Mouse (Mus musculus) limb, embryonic 12.5 days (tissue): ENCODE measurements at regions not wholly inside any gene's neighbourhood (a gene's known extent, or its start where the extent isn't known, plus 50 kb on each side); places are given as distances from the start of the nearest gene placed in this dataset.

ENCODE experiments used
- ATAC-seq: fragments of 200-750 bp; cut with Nextera tagmentation; 2 replicates; pipeline ENCODE4 v1.8.0; 2017; ENCODE audit warnings: low read depth, moderate TSS enrichment; ENCODE audit not compliant: insufficient number of reproducible peaks, insufficient read depth, low FRiP score, low TSS enrichment
- H3K27ac ChIP-seq: fragments of 300-500 bp; sonication (generic); 2 replicates; pipeline ENCODE4 v1.5.1; 2016; ENCODE audit warnings: mild to moderate bottlenecking, moderate library complexity
- H3K27me3 ChIP-seq: fragments of 300-500 bp; sonication (generic); 2 replicates; pipeline ENCODE4 v1.6.1; 2016; ENCODE audit warnings: mild to moderate bottlenecking, moderate library complexity
- H3K36me3 ChIP-seq: fragments of 300-500 bp; sonication (generic); 2 replicates; pipeline ENCODE4 v1.6.1; 2016; ENCODE audit warnings: mild to moderate bottlenecking, moderate library complexity
- H3K4me1 ChIP-seq: fragments of 300-500 bp; sonication (generic); replicated peaks from 2 replicates; pipeline ENCODE4 v1.6.1; 2016
- H3K4me2 ChIP-seq: fragments of 300-500 bp; sonication (generic); 2 replicates; pipeline ENCODE4 v1.6.1; 2016; ENCODE audit warnings: mild to moderate bottlenecking, moderate library complexity
- H3K4me3 ChIP-seq: fragments of 300-500 bp; sonication (generic); replicated peaks from 2 replicates; pipeline ENCODE4 v1.5.1; 2016; ENCODE audit warnings: mild to moderate bottlenecking
- H3K9ac ChIP-seq: fragments of 300-500 bp; sonication (generic); replicated peaks from 2 replicates; pipeline ENCODE4 v1.6.1; 2016; ENCODE audit warnings: mild to moderate bottlenecking, moderate library complexity
- H3K9me3 ChIP-seq: fragments of 300-500 bp; sonication (generic); 2 replicates; pipeline ENCODE4 v1.6.1; 2016; ENCODE audit warnings: mild to moderate bottlenecking, moderate library complexity
- WGBS: fragments of 180-500 bp; shearing (Covaris S2); methylation state at CpG from one replicate; pipeline ENCODE4 v1.1.7; 2016; 5-methylcytosine and 5-hydroxymethylcytosine counted together

- peaks cover 26% of the 10 kb centered on the region for H3K4me1 ChIP-seq
- WGBS: 74% methylated on average over 5 of the region's 5 CpGs
- no peak overlapping the region for H3K4me3 ChIP-seq
- H3K9me3 ChIP-seq: no peaks in the 10 kb centered on the region
- H3K4me2 ChIP-seq: peak overlapping the region; percentile 44; the same call in 1 of the 2 replicates
- ATAC-seq: no peak
- no peak overlapping the region for H3K27ac ChIP-seq
- no peaks in the 10 kb centered on the region for H3K36me3 ChIP-seq
- H3K9ac ChIP-seq: no peak overlapping the region
- peaks cover 31% of the 10 kb centered on the region for H3K27me3 ChIP-seq
Measured at GRCm38 (mm10) chr9:61509091-61509490, 136.9 kb downstream of the Tle3 start.

GRCm38 (mm10) chr9:61500851-61501250 is 128.7 kb downstream of the Tle3 start:
- Histone ChIP-seq H3K9me3 (peaks cover 6% of the 10 kb centered on the region), H3K4me3 (no peak overlapping the region), H3K4me1 (no peaks in the 10 kb centered on the region), H3K27ac (no peak overlapping the region), H3K4me2 (no peak overlapping the region), H3K9ac (no peak overlapping the region), H3K27me3 (peaks cover 7% of the 10 kb centered on the region; the same call in 1 of the 2 replicates), H3K36me3 (no peaks in the 10 kb centered on the region)
- WGBS: 66% methylated on average over 9 of the region's 9 CpGs
- ATAC-seq: no peak

DNA sequence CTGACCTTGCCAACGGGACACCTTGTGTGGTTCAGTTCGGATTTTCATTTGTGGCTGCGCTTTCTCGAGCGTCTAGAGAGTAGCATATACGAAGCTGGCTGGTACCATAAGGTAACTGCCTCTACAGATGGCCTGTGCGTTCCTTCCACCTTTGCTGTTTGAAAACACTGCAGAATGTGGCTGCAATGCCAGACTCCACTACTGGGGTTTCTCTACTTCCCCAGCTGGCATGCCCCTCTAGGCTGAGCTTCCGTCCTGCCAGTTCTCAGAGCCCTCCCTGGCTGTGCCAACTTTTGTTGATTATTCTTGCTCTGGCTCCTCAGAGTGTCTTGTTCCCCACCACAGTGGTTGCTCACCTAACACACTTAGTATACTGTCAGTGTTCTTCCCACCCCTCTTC is 120.7 kb downstream of the Tle3 start:
- H3K4me1 ChIP-seq: no peaks in the 10 kb centered on the region
- no peak overlapping the region for H3K4me2 ChIP-seq
- no peak overlapping the region for H3K27ac ChIP-seq
- WGBS: 70% methylated on average over 8 of the region's 8 CpGs
- no peak overlapping the region for H3K4me3 ChIP-seq
- ATAC-seq: no peak
- peaks cover 12% of the 10 kb centered on the region for H3K27me3 ChIP-seq
- H3K9ac ChIP-seq: no peak overlapping the region
- no peaks in the 10 kb centered on the region for H3K36me3 ChIP-seq
- no peaks in the 10 kb centered on the region for H3K9me3 ChIP-seq

- Histone ChIP-seq H3K9ac (no peak overlapping the region), H3K9me3 (no peaks in the 10 kb centered on the region), H3K27me3 (peaks cover 15% of the 10 kb centered on the region), H3K4me2 (no peak overlapping the region), H3K27ac (no peak overlapping the region), H3K4me1 (no peaks in the 10 kb centered on the region), H3K4me3 (no peak overlapping the region), H3K36me3 (no peaks in the 10 kb centered on the region)
- 41% methylated on average over 6 of the region's 6 CpGs for WGBS
- ATAC-seq: no peak
Measured at GRCm38 (mm10) chr9:61491131-61491712, 119.1 kb downstream of the Tle3 start.

DNA sequence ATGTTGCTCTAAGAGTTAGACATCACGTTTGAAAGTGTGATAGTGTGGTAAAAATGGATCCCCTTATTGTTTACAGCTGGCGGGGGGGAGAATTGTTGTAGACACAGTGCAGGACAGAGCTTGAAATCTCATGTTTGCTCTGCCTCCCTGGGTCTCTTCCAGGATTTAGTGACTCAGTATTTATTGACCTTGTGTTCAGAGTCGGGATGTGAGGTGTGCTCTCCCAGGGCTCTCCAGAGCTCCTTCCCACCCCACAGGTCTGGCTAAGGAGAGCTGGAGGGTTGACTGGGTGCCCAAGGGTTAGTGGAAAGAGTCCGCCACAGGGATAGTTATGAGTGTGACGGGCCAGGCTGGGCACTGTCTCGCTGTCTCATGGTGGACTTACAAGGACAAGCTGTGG is 117.8 kb downstream of the Tle3 start:
- Histone ChIP-seq H3K4me2 (no peak overlapping the region), H3K9ac (no peak overlapping the region), H3K4me3 (no peak overlapping the region), H3K36me3 (no peaks in the 10 kb centered on the region), H3K4me1 (no peaks in the 10 kb centered on the region), H3K9me3 (no peaks in the 10 kb centered on the region), H3K27ac (no peak overlapping the region), H3K27me3 (peaks cover 12% of the 10 kb centered on the region)
- WGBS: 68% methylated on average over 6 of the region's 6 CpGs
- no peak for ATAC-seq

GRCm38 (mm10) chr9:61489147-61489546 is 117.0 kb downstream of the Tle3 start:
- Histone ChIP-seq H3K4me1 (no peaks in the 10 kb centered on the region), H3K27me3 (peaks cover 12% of the 10 kb centered on the region), H3K9ac (no peak overlapping the region), H3K9me3 (no peaks in the 10 kb centered on the region), H3K4me2 (no peak overlapping the region), H3K36me3 (no peaks in the 10 kb centered on the region), H3K4me3 (no peak overlapping the region), H3K27ac (no peak overlapping the region)
- WGBS: 48% methylated on average over 9 of the region's 9 CpGs
- no peak for ATAC-seq

DNA sequence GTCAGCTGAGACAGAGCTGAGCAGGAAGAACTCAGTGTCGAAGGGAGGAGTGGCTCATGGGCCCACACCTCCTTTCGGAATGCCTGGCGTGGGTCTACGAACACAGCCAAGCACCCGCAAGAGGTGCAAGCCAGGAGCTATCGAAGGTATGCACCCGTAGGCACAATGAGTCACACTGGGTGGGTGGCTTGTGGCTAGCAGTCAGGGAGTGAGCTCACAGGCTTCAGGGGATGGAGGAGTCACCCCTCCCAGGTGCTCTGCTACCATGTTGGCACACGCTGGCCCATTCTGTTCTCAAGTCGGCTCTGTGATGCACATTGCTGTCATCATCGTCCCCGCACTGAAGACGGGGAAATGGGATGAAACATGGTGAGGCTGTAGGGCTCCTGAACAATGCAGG is 115.7 kb downstream of the Tle3 start:
- 91% methylated on average over 12 of the region's 12 CpGs for WGBS
- Histone ChIP-seq H3K9ac (no peak overlapping the region), H3K4me2 (no peak overlapping the region), H3K27ac (no peak overlapping the region), H3K4me3 (no peak overlapping the region), H3K9me3 (no peaks in the 10 kb centered on the region), H3K27me3 (peaks cover 12% of the 10 kb centered on the region), H3K36me3 (no peaks in the 10 kb centered on the region), H3K4me1 (no peaks in the 10 kb centered on the region)
- ATAC-seq: no peak

- Histone ChIP-seq H3K9me3 (no peaks in the 10 kb centered on the region), H3K4me3 (no peak overlapping the region), H3K4me1 (no peaks in the 10 kb centered on the region), H3K4me2 (no peak overlapping the region), H3K36me3 (no peaks in the 10 kb centered on the region), H3K9ac (no peak overlapping the region), H3K27me3 (peaks cover 12% of the 10 kb centered on the region), H3K27ac (no peak overlapping the region)
- WGBS: 81% methylated on average over 7 of the region's 7 CpGs
- no peak for ATAC-seq
Measured at GRCm38 (mm10) chr9:61487146-61487545, 115.0 kb downstream of the Tle3 start.

DNA sequence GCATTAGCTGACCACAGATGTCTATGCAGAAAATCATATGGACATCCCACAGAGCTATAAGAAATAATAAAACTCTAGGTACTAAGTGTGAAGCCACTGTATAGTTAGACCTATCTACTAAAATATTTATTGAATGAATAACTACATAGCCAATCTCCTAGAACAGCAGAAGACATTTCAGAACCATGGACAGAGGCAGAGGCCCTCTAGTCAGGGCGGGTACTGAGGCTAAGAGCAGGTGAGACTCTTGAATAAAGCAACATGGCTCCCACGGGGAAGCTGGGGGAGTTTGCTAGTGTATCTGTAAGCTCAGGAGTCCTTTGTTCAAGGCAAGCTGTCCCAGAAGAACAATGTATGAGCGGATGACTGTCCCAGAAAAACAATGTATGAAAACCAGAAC is 112.2 kb downstream of the Tle3 start:
- ATAC-seq: no peak
- Histone ChIP-seq H3K9ac (no peak overlapping the region), H3K4me2 (no peak overlapping the region), H3K4me3 (no peak overlapping the region), H3K27me3 (peaks cover 13% of the 10 kb centered on the region; the same call in 1 of the 2 replicates), H3K27ac (no peak overlapping the region), H3K9me3 (no peaks in the 10 kb centered on the region), H3K4me1 (no peaks in the 10 kb centered on the region), H3K36me3 (no peaks in the 10 kb centered on the region)
- WGBS: 20% methylated on average over 3 of the region's 3 CpGs

DNA sequence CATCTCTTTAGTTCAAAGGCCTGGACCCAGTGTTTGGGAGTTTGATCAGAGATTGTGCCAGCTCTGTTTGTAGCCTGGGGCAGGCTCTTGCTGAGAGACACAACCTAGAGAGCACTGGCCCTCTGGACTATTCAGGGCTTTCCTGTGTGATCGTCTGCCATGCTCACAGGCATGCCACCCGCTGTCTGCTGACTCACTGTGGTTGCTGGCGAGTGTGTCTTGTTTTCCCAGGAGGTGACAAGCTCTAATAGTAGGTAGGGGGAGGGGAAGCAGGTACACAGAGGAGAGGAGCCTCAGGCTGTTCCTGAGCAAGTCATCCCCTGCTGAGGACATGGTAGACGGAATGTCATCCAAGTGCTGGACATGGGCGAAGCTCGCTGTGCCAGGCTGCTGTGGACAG is 107.5 kb downstream of the Tle3 start:
- Histone ChIP-seq H3K36me3 (no peaks in the 10 kb centered on the region), H3K27me3 (peaks cover 15% of the 10 kb centered on the region; the same call in 1 of the 2 replicates), H3K4me3 (no peak overlapping the region), H3K4me1 (no peaks in the 10 kb centered on the region), H3K4me2 (no peak overlapping the region), H3K9ac (no peak overlapping the region), H3K9me3 (no peaks in the 10 kb centered on the region), H3K27ac (no peak overlapping the region)
- WGBS: 37% methylated on average over 6 of the region's 6 CpGs
- no peak for ATAC-seq

DNA sequence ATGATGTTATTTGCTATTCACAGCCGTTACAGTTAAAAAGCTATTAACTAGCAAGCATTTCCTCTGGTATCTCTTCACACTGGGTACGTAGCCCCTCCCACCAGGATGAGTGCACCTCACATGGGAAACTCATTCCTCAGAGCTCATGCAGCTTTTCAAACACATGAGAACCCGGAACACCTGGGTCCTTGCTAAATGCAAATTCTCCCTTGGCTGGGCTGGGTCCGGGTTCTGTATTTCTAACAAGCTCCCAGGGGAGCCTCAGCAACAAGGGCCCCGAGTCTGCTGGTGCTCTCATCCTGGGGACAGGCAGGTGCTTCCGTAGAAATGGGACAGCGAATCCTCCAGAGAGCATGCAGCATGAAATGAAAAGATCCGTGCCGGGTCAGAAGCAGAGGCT is 106.7 kb downstream of the Tle3 start:
- no peaks in the 10 kb centered on the region for H3K4me1 ChIP-seq

GRCm38 (mm10) chr9:61476351-61476750 is 104.2 kb downstream of the Tle3 start:
- Histone ChIP-seq H3K4me3 (no peak overlapping the region), H3K27ac (no peak overlapping the region), H3K4me2 (no peak overlapping the region), H3K36me3 (no peaks in the 10 kb centered on the region), H3K9me3 (no peaks in the 10 kb centered on the region), H3K9ac (no peak overlapping the region), H3K4me1 (no peaks in the 10 kb centered on the region), H3K27me3 (peaks cover 11% of the 10 kb centered on the region; the same call in 1 of the 2 replicates)
- 59% methylated on average over 4 of the region's 4 CpGs for WGBS
- no peak for ATAC-seq

More for the DNA sequence above, 106.7 kb downstream of the Tle3 start:
- no peak overlapping the region for H3K4me2 ChIP-seq
- ATAC-seq: no peak
- H3K27ac ChIP-seq: no peak overlapping the region
- H3K9me3 ChIP-seq: no peaks in the 10 kb centered on the region
- no peak overlapping the region for H3K9ac ChIP-seq
- no peaks in the 10 kb centered on the region for H3K36me3 ChIP-seq
- no peak overlapping the region for H3K4me3 ChIP-seq
- 31% methylated on average over 9 of the region's 9 CpGs for WGBS
- peaks cover 15% of the 10 kb centered on the region; the same call in 1 of the 2 replicates for H3K27me3 ChIP-seq
